Mouse (Mus musculus): ENCODE data around the gene Kcp. TPM values are rescaled to one million over a fixed set of nuclear protein-coding genes. Genes with fewer than 3 reads are reported as not detected.

Gene Kcp
- polyA plus RNA-seq, 1 experiment from 2014 or later: 10.9 TPM

- H3K27me3 ChIP-seq (ENCODE audit: control insufficient read depth, insufficient read depth, low read length): no peaks in the 10 kb centered on the region
- WGBS (ENCODE audit: insufficient replicate concordance): 67% methylated on average over 4 of the region's 4 CpGs
- no peak overlapping the region for H3K4me3 ChIP-seq (ENCODE audit: low read depth, low read length)
- ATAC-seq (replicated peaks; ENCODE audit: insufficient number of reproducible peaks, low FRiP score, low TSS enrichment): no peak
- no peaks in the 10 kb centered on the region for H3K36me3 ChIP-seq (ENCODE audit: control insufficient read depth, insufficient read depth, low read length)
- no peak overlapping the region for H3K27ac ChIP-seq (ENCODE audit: low read depth, low read length)
- peaks cover 24% of the 10 kb centered on the region for H3K4me1 ChIP-seq (ENCODE audit: control insufficient read depth, insufficient read depth, low read length)
- no peak overlapping the region for H3K4me2 ChIP-seq
- no peak overlapping the region for H3K9ac ChIP-seq (ENCODE audit: low read depth, low read length)
- no peaks in the 10 kb centered on the region for H3K9me3 ChIP-seq (replicated peaks; ENCODE audit: control insufficient read depth, low read length)
These were observed 79.6 kb downstream of the Kcp start for GRCm38 (mm10) chr6:29428171-29428570.

GRCm38 (mm10) chr6:29426331-29426730 lies 81.4 kb downstream of the Kcp start:
- Histone ChIP-seq H3K4me2 (no peak overlapping the region), H3K27ac (ENCODE audit: low read depth, low read length) (no peak overlapping the region), H3K27me3 (ENCODE audit: control insufficient read depth, insufficient read depth, low read length) (no peaks in the 10 kb centered on the region), H3K36me3 (ENCODE audit: control insufficient read depth, insufficient read depth, low read length) (no peaks in the 10 kb centered on the region), H3K9me3 (replicated peaks; ENCODE audit: control insufficient read depth, low read length) (no peaks in the 10 kb centered on the region), H3K4me3 (ENCODE audit: low read depth, low read length) (no peak overlapping the region), H3K9ac (ENCODE audit: low read depth, low read length) (no peak overlapping the region), H3K4me1 (ENCODE audit: control insufficient read depth, insufficient read depth, low read length) (peaks cover 12% of the 10 kb centered on the region)
- 63% methylated on average over 6 of the region's 6 CpGs for WGBS (ENCODE audit: insufficient replicate concordance)
- ATAC-seq (replicated peaks; ENCODE audit: insufficient number of reproducible peaks, low FRiP score, low TSS enrichment): no peak

GRCm38 (mm10) chr6:29425118-29425517 lies 82.6 kb downstream of the Kcp start:
- Histone ChIP-seq H3K4me3 (ENCODE audit: low read depth, low read length) (no peak overlapping the region), H3K27ac (ENCODE audit: low read depth, low read length) (no peak overlapping the region), H3K9ac (ENCODE audit: low read depth, low read length) (no peak overlapping the region), H3K9me3 (replicated peaks; ENCODE audit: control insufficient read depth, low read length) (no peaks in the 10 kb centered on the region), H3K36me3 (ENCODE audit: control insufficient read depth, insufficient read depth, low read length) (no peaks in the 10 kb centered on the region), H3K4me2 (no peak overlapping the region), H3K27me3 (ENCODE audit: control insufficient read depth, insufficient read depth, low read length) (no peaks in the 10 kb centered on the region), H3K4me1 (ENCODE audit: control insufficient read depth, insufficient read depth, low read length) (peaks cover 3% of the 10 kb centered on the region)
- WGBS (ENCODE audit: insufficient replicate concordance): 82% methylated on average over 8 of the region's 8 CpGs
- no peak for ATAC-seq (replicated peaks; ENCODE audit: insufficient number of reproducible peaks, low FRiP score, low TSS enrichment)

Other genes with a start within 250 kb of the Kcp start
- gene Hilpda, start 235.5 kb downstream of the Kcp start, polyA plus RNA-seq (2014; fragmentation: Nextera tagmentation; extraction: Ambion mirVana): 23.4 and 27.4 TPM in 2 replicates
- 0.53 TPM in 1 of 2 replicates, not detected in the other for gene Fam71f2, start 228.4 kb downstream of the Kcp start, polyA plus RNA-seq (2014; fragmentation: Nextera tagmentation; extraction: Ambion mirVana)
- 0.10 and 0.21 TPM in 2 replicates for gene Fam71f1, start 188.8 kb downstream of the Kcp start, polyA plus RNA-seq (2014; fragmentation: Nextera tagmentation; extraction: Ambion mirVana)
- 443 and 519 TPM in 2 replicates for gene Calu, start 159.9 kb downstream of the Kcp start, polyA plus RNA-seq (2014; fragmentation: Nextera tagmentation; extraction: Ambion mirVana)
- 0.27 and 0.30 TPM in 2 replicates for gene Opn1sw, start 119.5 kb downstream of the Kcp start, polyA plus RNA-seq (2014; fragmentation: Nextera tagmentation; extraction: Ambion mirVana)
- gene Ccdc136, start 111.6 kb downstream of the Kcp start, polyA plus RNA-seq (2014; fragmentation: Nextera tagmentation; extraction: Ambion mirVana): 27.0 and 30.2 TPM in 2 replicates
- 37.1 and 42.5 TPM in 2 replicates for gene Flnc, start 74.7 kb downstream of the Kcp start, polyA plus RNA-seq (2014; fragmentation: Nextera tagmentation; extraction: Ambion mirVana)
- gene Atp6v1f, start 40.2 kb downstream of the Kcp start, polyA plus RNA-seq (2014; fragmentation: Nextera tagmentation; extraction: Ambion mirVana): 200 and 209 TPM in 2 replicates
- gene Atp6v1fnb, start 36.5 kb downstream of the Kcp start, polyA plus RNA-seq (2014; fragmentation: Nextera tagmentation; extraction: Ambion mirVana): not detected in 2 replicates
- gene Irf5, start 18.7 kb upstream of the Kcp start, polyA plus RNA-seq (2014; fragmentation: Nextera tagmentation; extraction: Ambion mirVana): 11.6 and 14.8 TPM in 2 replicates
- gene Tnpo3, start 101.9 kb upstream of the Kcp start, polyA plus RNA-seq (2014; fragmentation: Nextera tagmentation; extraction: Ambion mirVana): 64.5 and 83.9 TPM in 2 replicates
- gene Tspan33, start 186.3 kb upstream of the Kcp start, polyA plus RNA-seq (2014; fragmentation: Nextera tagmentation; extraction: Ambion mirVana): 11.9 and 12.1 TPM in 2 replicates
- 21.8 and 22.4 TPM in 2 replicates for gene Smo, start 227.6 kb upstream of the Kcp start, polyA plus RNA-seq (2014; fragmentation: Nextera tagmentation; extraction: Ambion mirVana)

Data from heart, embryonic 11.5 days (tissue).